Mouse (Mus musculus): ENCODE measurements around the gene Tlr8. TPM values are rescaled to one million over a fixed set of nuclear protein-coding genes. Genes with fewer than 3 reads are reported as not detected.

Tlr8 gene
- total RNA-seq, 1 experiment from 2014 or later: 0.74 TPM

DNA sequence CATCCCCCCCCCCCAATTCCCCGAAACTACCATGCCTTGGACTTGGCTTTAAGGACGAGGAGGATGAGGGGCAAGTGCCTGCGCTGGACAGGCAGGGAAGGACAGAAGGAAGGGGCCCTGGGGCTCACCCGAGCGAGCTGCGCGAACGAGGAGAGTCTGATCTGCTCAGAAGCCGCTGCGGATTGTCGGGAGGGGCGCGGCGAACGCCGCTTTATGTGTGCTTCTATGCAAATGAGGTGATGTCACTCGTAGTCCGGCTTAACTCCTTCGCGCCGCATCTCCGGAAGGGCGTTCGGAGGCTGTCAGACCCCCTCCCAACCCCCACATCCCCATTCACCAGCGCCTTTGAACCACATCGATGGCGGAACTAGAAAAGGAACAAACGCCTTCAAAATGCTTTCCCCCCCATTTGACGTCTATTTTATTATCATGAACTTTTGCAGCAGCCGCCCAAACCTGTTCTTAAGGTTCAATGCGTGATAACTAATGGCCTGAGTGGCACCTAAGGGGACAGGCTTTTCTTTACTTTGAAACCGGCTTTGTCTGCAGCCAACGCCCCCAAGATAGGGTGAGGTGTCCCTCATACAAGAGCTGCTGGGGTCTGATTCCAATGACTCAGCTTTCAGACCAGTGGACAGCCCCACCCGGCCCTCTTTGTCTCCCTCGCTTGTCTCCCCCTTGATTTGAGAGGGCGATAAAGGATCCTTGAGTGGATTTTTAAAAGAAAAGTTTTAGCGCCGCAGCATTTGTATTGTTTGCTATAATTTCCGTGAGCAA, 55.0 kb downstream of the Tlr8 start, which contains the start of gene Tmsb4x:
TSS of gene Tmsb4x (minus strand) at position 338 of the 777 bp plus-strand sequence.
- peak; percentile 72 for ATAC-seq (replicated peaks in 1 of 2; ENCODE audit: insufficient read depth in 1 of 2, low FRiP score in 2 of 2, low TSS enrichment in 1 of 2, low read depth in 1 of 2, poor library complexity in 2 of 2, severe bottlenecking in 2 of 2)

DNA sequence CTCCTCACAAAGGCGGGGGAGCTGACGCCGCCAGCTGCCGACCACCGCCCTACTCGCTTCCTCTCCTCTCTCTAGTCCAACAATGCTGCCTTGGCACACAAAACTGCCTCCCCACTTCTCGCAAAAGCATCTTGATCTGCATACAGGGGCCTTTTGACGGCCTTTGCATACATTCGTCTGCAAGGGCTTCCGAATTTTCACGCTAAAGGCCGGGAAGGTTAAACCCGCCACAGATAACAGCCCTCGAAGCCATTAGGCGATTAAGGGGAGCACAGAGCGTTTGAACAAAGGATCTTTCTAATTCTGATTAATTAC, 55.7 kb downstream of the Tlr8 start:
- ATAC-seq (replicated peaks in 1 of 2; ENCODE audit: insufficient read depth in 1 of 2, low FRiP score in 2 of 2, low TSS enrichment in 1 of 2, low read depth in 1 of 2, poor library complexity in 2 of 2, severe bottlenecking in 2 of 2): 0 out of 4 replicates have a peak, but pooled peaks of 1 of the 2 experiments have one; percentile 0

DNA sequence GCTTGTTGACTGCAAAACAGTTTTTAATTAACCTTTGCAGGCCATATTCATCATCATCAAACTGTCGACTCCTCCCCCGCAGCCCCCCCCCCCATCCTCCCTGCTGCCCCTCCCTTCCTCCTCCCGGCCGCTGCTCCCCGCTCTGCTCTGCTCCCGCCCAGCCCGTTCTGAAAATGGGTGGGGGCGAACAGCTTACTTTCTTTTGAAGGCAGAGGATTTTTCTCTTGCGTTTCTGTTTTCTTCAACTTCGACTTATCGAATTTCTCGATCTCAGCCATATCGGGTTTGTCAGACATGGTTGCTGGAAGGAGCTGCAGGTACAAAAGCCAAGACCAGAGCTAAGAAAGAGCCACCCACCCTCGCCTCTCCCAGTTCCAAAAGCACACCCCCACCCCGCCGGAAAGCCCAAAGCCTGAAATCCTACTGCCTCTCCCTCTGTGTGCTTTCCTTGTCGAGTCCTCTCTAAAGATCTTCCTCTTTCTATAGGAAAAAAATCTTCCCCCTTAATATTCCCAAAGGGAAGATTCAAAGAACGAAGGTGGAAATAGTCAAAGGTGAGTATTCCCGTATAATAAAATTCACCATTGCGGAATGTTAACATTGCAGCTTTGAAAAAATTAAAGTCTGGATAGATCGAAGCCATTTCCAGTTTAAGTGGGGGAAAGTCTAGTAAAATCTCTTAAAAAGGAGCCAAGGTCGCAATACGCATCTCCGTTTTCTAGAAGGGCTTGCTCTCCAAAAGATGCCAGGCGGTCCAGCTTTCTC, 56.2 kb downstream of the Tlr8 start:
- no peak for ATAC-seq (replicated peaks in 1 of 2; ENCODE audit: insufficient read depth in 1 of 2, low FRiP score in 2 of 2, low TSS enrichment in 1 of 2, low read depth in 1 of 2, poor library complexity in 2 of 2, severe bottlenecking in 2 of 2)

DNA sequence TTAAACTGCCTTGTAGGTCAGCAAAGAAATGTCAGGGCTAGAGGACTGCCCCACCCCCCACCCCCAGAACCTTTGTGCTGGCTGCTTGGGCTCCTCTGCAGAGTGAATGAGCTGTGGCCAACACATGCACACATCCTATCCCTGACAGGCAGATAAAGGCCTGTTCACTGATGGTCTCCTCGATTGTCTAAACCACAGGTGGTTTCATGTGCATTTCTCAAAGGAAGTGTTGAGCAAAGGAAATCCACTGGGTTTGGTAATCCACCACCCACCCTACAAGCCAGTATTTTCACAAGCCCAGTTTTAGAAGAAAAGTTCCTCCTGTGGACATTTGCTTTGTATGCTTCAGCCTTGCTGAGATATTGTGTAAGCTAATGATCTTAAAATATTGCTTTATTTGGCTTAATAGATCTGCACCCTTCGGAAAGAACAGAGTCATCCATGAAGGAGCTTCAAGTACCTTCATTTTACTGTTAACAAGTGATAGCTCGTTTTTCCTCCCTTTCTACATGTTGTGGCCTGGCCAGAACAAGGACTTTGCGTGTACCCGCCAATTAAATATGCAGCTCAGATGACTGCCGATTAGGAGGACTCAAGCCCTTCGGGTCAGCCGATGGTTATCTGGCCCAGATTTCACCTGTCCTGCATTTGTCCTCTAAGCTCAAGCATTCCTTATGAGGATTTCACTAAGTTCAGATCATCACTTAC, 58.2 kb downstream of the Tlr8 start:
- peak; percentile 35 to 54 for ATAC-seq (replicated peaks in 1 of 2; ENCODE audit: insufficient read depth in 1 of 2, low FRiP score in 2 of 2, low TSS enrichment in 1 of 2, low read depth in 1 of 2, poor library complexity in 2 of 2, severe bottlenecking in 2 of 2)

DNA sequence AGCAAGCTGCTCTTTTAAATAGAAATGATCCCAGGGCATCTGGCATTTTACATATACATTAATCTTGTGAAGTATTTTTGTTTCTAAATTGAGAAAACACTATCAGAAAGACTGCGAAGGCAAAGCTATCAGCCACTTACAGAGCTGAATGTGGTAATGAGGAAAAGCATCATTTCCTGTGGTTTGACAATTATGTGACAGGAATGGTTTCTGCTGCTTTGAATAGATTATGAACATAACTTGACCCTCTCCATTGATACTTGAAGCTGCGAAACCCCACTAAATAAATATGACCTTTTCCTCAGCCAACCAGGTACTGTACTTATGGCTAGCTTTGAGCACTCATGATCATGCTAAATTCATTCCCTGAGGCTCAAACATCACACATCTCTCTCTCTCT, 62.8 kb downstream of the Tlr8 start:
- peak; percentile 77 to 81 for ATAC-seq (replicated peaks in 1 of 2; ENCODE audit: insufficient read depth in 1 of 2, low FRiP score in 2 of 2, low TSS enrichment in 1 of 2, low read depth in 1 of 2, poor library complexity in 2 of 2, severe bottlenecking in 2 of 2)

DNA sequence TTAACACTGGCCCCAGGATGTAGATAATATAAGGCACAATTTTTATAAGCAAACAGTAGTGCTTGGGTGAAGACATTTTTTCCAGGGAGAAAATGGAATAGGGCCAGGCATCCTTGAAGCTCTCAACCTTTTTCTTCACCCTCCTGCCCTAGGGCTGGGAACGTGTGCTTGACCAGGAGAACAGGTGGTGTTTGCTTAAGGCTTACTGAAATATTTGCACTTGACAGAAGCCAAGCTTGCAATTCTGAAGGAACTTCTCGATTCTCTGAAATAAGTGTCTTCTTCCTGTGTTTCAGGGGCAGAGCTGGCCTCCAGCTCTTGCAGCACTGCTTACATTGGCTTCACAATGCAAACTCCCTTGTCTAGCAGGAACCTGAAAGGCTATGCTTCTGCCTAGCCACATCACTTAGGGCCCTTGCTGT, 68.9 kb downstream of the Tlr8 start:
- ATAC-seq (replicated peaks in 1 of 2; ENCODE audit: insufficient read depth in 1 of 2, low FRiP score in 2 of 2, low TSS enrichment in 1 of 2, low read depth in 1 of 2, poor library complexity in 2 of 2, severe bottlenecking in 2 of 2): peak; percentile 22 to 62; a peak in 1 of 4 replicates

Other genes starting within 250 kb of the Tlr8 start
- 644 and 1,558 TPM in 2 replicates for gene Tmsb4x, start 55.0 kb downstream of the Tlr8 start, total RNA-seq (2017)
- gene Tlr7, start 66.2 kb upstream of the Tlr8 start, total RNA-seq (2017): 9.2 and 17.6 TPM in 2 replicates
- 53.2 and 71.5 TPM in 2 replicates for gene Prps2, start 118.4 kb upstream of the Tlr8 start, total RNA-seq (2017)